Mouse (Mus musculus) cerebellum, adult 11-12 months (tissue): ENCODE measurements around the gene Magi1.

Source experiments
- DNase-seq: peaks from one replicate; pipeline ENCODE4 v3.0.0; 2022

Gene Magi1

GRCm38 (mm10) chr6:94101256-94101655 lies 182.5 kb downstream of the Magi1 start:
- no peak for DNase-seq

GRCm38 (mm10) chr6:94094924-94095685 lies 188.6 kb downstream of the Magi1 start:
- no peak for DNase-seq

DNA sequence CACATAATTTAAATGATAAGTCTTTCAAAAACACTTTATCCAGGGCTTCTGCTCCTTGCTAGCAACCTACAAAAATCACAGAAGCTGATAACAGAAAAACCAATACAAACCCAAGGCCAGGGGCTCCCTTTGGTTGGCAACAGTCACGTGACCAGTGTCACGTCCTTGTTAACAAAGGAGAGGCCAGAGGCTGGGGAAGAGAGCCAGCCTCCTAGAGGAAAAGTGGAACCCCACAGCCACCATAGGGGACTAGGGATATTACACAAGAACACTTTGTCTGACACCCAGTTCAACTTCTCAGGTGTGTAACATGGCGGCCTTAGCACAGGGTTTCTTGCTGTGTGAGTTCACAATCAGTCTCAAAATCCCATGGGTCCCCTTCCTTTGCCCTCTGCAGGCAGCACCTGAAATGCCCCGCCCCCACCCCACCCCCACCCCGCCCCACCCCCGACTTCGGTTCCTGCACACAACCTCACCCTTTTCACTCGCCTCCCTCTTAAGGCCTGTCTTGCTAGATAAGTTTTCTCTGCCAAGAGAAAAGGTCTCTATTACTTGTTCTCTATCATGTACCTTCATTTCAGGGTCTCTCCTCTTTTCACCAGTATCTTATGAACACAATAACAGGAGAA lies 190.6 kb downstream of the Magi1 start:
- DNase-seq = no peak

DNA sequence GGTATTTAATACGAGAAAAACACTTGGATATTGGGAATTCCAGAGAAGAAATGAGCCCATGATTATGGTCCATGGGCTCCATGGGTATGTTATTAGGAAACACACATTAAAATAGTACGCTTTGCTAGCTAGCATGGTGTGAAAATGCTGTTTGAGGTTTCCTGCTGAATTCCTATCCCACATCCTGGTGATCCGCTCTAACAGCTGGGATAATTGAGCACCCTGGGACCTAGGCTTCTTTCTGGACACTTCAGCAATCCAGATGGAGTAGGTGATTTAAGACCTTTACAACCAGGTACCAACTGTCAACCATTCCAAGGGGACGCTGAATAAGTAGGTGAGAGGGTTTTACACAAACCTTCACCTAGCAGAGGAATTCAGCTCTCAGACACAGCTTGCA lies 191.2 kb downstream of the Magi1 start:
- DNase-seq = no peak

GRCm38 (mm10) chr6:94086855-94087254 lies 196.9 kb downstream of the Magi1 start:
- no peak for DNase-seq

DNA sequence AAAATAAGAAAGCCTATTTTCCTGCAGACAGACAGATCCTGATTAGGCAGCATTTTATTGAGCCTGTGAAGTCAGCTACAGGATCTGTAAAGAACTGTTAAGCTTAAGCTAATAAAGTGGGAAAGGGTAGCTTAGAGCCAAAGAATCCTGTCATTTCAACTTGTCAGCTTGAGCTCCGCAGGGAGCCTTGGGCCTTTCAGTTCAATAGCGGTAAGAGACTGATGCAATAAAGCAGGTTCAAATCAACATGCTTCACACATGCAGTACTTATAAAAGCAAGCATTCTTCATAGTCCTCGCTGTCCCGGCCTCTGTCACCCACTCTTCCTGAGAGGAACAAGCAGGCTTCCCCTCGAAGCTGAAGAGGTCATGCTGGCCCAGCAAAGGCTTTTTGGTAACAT lies 199.0 kb downstream of the Magi1 start:
- no peak for DNase-seq

DNA sequence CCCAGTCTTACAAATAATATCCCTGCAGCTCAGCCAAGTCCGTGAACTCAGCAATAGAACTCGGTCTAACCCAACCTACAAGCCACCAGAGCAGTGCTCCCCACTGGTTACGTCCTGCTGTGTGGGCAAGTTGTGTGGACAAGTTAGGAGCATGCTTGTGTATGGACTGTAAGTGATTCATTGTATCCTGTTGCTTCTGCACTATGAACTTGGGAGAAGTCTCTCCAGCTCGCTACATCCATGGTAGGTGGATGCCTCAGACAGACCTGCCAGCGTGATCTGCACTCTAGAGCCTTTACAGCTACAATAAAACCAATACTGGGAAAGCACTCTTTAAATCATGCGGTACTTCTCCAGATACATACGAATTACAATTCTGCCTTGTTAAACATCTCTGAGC lies 200.3 kb downstream of the Magi1 start:
- no peak for DNase-seq

DNA sequence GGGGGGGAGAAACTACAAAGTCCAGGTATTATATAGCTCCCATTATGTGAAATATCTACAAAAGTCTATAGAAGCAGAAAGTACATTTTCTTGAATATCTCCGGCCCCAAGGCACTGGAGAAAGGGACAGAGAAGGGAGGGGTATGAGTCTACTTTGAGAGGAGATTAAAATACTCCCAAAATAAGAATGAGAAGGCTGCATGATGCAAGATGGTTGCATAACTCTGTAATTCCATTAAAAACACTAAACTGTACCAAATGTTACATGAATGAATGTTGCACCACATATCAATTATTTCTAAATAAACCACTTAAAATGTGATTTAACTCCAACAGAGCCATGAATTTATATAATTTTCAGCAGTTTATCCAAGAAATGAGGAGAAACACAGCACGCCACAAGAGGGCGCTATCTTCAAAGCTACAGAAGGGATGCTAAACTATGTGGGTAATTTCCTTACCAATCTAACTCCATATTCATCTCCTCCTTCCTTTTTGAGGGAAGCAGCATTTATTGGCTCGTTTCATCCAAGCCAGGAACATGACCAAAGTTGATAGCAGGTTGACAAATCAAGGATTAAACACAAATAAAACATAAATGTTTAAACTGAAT lies 202.7 kb downstream of the Magi1 start:
- peak; percentile 54 for DNase-seq

GRCm38 (mm10) chr6:94078934-94079333 lies 204.8 kb downstream of the Magi1 start:
- no peak for DNase-seq

DNA sequence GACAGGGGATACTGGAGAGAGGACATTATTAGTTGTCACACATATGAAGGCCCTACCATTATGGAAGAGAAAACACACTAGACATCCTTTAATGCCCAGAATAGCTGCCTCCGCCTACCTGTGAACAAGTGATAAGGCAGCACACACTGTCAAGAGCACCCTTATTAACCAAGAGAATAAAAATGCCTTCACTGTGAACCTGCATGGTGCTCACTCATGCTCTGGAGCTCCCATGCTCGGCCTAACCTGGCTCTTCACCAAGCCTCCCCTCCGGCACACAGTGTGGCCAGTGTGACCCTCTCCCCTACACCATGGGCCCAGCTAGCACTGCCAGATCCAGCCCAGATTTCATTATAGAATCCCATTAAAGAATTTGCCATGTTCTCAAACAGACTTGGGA lies 206.7 kb downstream of the Magi1 start:
- DNase-seq = no peak

DNA sequence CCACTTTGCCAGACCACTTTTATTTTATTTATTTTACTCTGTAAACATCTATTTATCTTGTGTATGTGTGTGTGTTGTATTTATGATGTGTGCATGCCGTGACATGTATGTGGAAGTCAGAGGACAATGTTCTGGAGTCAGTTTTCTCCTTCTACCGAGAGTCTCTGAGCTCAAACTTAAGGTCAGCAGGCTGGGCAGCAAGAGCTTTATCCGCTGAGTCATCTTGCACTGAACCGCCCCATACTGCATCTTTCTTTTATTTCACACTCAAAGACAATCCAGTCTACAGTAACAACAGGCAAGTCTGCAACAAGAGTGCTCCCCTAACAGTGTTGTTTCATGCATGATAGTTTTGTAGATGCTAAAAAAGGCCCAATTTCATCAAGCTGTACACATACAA lies 207.7 kb downstream of the Magi1 start:
- DNase-seq = no peak

GRCm38 (mm10) chr6:94075228-94075627 lies 208.5 kb downstream of the Magi1 start:
- no peak for DNase-seq

- DNase-seq = no peak
Measured at GRCm38 (mm10) chr6:94071676-94072075, 212.0 kb downstream of the Magi1 start.

- no peak for DNase-seq
Measured at GRCm38 (mm10) chr6:94070702-94071101, 213.0 kb downstream of the Magi1 start.

- DNase-seq = no peak
Measured at GRCm38 (mm10) chr6:94069421-94069820, 214.3 kb downstream of the Magi1 start.

DNA sequence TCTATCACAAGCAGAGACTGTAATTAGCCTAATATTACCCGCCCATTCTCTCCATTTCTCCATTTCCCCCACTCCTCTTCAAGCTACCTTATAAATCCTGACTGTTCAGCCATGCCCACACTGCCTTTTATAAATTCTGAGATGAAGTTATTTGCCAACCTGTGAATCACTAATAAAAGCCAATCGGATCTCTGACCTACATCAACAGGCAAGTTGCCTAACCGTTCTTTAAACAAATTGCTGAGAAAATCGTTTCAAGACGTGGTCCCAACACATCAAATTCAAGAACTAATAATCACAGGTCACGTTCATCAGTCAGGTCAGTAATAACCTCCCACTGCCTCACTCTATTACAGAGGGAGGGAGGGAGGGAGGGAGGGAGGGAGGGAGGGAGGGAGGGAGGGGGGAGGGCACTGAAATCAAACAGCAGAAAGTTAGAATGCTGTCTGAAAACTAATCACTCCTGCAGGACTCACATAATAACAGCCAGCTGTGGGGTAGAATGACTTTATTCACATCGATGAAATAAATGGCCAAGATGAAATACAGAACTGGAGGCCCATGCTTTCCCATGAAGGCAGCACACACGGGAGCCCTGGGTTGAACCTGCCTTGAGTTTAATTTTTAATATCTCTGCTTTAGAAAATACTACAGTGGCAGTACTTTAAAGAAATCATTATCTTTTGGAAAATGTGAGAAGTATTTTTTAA lies 215.8 kb downstream of the Magi1 start:
- no peak for DNase-seq

GRCm38 (mm10) chr6:94064832-94065231 lies 218.9 kb downstream of the Magi1 start:
- no peak for DNase-seq

DNA sequence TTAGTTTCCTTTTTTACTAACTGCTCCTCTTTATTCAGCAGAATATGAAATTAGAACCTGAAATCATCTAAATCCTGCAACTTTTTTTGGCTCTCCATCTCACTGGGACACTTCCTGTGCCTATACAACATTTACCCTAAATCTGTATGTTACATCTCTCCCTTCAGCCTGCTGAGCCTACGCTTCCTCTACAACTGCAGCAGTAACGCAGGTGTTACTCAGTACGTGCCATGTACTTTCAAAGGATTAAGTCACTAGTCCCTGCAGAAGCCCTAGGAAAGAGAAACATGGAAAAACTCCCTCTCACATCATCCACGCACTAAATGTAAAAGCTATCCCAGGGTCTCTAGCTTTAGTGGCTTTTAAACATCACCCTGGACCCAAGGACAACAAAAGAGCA lies 220.2 kb downstream of the Magi1 start:
- DNase-seq = no peak

DNA sequence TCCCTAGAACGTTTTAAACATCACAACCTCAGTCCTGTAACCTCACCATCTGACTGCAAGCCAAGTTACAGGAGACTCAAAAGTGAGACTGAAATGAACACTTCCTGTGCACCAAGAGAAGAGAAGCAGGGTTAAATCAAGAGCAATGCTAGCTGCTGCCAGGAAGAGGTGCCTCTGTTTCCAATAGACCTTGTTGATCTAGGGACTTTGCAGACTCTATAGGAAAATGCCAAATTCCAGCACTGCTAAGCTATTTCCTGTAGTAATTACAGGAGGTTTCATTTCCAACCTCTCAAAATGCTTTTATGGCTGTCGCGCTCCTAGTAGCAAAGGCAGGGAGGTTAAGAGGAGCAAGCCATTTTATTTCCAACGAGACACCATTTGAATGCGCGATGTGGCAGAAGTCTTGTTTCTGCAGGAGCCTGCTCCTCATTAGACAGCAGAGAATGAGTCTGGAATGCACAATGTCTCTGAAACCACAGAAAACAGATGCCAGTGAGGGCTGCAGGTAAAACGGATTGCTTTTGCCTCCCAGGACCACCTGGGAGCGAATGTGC lies 222.2 kb downstream of the Magi1 start:
- DNase-seq = no peak

DNA sequence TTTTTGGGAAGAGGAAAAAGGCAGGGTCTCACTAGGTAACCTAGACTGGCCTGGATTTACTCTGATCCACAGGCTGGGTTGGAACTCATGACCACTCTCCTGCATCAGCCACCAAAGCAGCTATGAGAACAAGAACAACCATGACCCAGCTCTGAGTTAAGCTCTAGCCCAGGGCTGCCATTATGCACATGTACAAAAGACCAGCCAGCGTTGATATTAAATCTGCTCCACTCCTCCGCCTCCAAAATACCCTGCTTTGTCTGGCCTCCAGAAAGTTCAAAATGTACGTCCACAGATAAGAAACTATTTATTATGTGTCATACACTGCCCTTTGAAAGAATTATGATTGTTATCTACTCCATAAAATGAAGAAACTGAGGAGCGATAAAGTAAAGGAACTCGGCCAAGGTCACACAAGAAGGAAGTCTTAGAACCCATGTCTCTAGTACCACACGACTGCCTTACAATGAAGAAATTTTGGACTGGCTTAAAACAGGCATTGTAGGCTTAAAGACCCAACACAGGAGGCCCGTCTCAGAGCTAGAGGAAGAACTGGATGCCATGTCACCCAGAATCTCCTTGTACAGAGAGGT lies 223.0 kb downstream of the Magi1 start:
- no peak for DNase-seq

DNA sequence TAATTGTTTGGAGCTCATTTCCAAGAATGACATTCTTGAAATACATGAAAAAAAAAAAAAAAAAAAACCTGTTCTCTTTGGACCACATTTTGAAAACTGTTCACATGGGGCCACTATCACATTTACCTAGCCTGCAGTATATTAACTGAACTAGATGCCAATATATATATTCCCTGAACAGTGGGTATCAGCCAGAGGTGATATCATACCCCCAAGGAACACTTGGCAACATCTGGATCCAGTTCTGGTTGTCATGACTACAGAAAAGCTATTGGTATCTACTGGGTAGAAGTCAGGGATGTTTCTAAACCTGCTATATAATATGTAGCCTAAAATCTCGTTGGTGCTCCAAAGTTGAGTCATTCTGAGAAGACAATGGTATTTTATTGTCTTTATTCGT lies 224.6 kb downstream of the Magi1 start:
- no peak for DNase-seq

- peak; percentile 10 for DNase-seq
Measured at GRCm38 (mm10) chr6:94053920-94054319, 229.8 kb downstream of the Magi1 start.

GRCm38 (mm10) chr6:94045180-94045579 lies 238.5 kb downstream of the Magi1 start:
- no peak for DNase-seq
